Mouse (Mus musculus) neural tube, embryonic 12.5 days (tissue): ENCODE data around the gene Rabgap1l. TPM values are rescaled to one million over a fixed set of nuclear protein-coding genes. Genes with fewer than 3 reads are reported as not detected.
"Not testable (repeated sequence)": the region's sequence is repeated elsewhere in the genome, so short reads cannot be mapped to it uniquely, and the experiment has no call there.

Experiments
- ATAC-seq: fragments of 200-750 bp; cut with Nextera tagmentation; 2 replicates; pipeline ENCODE4 v1.8.0; 2017; ENCODE audit warnings: low read depth, mild to moderate bottlenecking, moderate TSS enrichment, moderate library complexity; ENCODE audit not compliant: low FRiP score
- H3K27ac ChIP-seq: fragments of 300-500 bp; sonication (generic); 2 replicates; pipeline ENCODE4 v1.5.1; 2016
- H3K27me3 ChIP-seq: fragments of 300-500 bp; sonication (generic); replicated peaks from 2 replicates; pipeline ENCODE4 v1.6.1; 2016; ENCODE audit warnings: mild to moderate bottlenecking
- H3K36me3 ChIP-seq: fragments of 300-500 bp; sonication (generic); 2 replicates; pipeline ENCODE4 v1.6.1; 2016; ENCODE audit warnings: mild to moderate bottlenecking
- H3K4me1 ChIP-seq: fragments of 300-500 bp; sonication (generic); 2 replicates; pipeline ENCODE4 v1.6.1; 2016
- H3K4me2 ChIP-seq: fragments of 300-500 bp; sonication (generic); replicated peaks from 2 replicates; pipeline ENCODE4 v1.6.1; 2016; ENCODE audit warnings: mild to moderate bottlenecking
- H3K4me3 ChIP-seq: fragments of 300-500 bp; sonication (generic); 2 replicates; pipeline ENCODE4 v1.5.1; 2016
- H3K9ac ChIP-seq: fragments of 300-500 bp; sonication (generic); 2 replicates; pipeline ENCODE4 v1.6.1; 2016; ENCODE audit warnings: mild to moderate bottlenecking
- H3K9me3 ChIP-seq: fragments of 300-500 bp; sonication (generic); 2 replicates; pipeline ENCODE4 v1.6.1; 2016; ENCODE audit warnings: mild to moderate bottlenecking
- WGBS: fragments of 180-500 bp; shearing (Covaris S2); methylation state at CpG from one replicate; pipeline ENCODE4 v1.1.7; 2016; 5-methylcytosine and 5-hydroxymethylcytosine counted together
- polyA plus RNA-seq: library from polyadenylated mRNA; unstranded; fragments of >200 nt; fragmentation: Nextera tagmentation; extraction: Ambion mirVana; gene quantifications from 2 replicates; pipeline ENCODE4 v1.2.1, GENCODE M21; 2016

The Rabgap1l gene
- polyA plus RNA-seq, 1 experiment from 2014 or later = 16.2 TPM

DNA sequence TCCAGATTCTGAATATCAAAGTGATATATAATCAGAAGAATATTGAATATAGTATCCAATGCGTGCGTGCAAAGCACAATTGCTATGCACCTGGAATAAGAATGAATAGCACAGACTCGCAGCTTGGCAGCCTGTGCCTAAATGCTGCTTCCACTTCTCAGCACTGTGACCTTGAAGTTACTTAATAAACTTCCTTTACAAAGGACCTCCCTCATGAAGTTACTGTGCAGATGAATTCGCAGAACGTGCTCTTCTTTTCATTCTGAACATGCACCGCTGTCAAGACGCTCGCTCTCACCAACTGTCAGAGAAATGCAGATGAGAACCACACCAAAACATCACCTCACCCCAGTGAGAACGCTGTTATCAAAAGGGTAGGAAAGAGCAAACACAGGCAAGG is 502.8 kb downstream of the Rabgap1l start:
- no peaks in the 10 kb centered on the region for H3K4me1 ChIP-seq
- H3K36me3 ChIP-seq = no peaks in the 10 kb centered on the region
- H3K9ac ChIP-seq = no peak overlapping the region
- no peak overlapping the region for H3K4me2 ChIP-seq
- no peak overlapping the region for H3K4me3 ChIP-seq
- H3K27me3 ChIP-seq = no peaks in the 10 kb centered on the region
- ATAC-seq = no peak
- 72% methylated on average over 9 of the region's 9 CpGs for WGBS
- no peaks in the 10 kb centered on the region for H3K9me3 ChIP-seq
- H3K27ac ChIP-seq = no peak overlapping the region

DNA sequence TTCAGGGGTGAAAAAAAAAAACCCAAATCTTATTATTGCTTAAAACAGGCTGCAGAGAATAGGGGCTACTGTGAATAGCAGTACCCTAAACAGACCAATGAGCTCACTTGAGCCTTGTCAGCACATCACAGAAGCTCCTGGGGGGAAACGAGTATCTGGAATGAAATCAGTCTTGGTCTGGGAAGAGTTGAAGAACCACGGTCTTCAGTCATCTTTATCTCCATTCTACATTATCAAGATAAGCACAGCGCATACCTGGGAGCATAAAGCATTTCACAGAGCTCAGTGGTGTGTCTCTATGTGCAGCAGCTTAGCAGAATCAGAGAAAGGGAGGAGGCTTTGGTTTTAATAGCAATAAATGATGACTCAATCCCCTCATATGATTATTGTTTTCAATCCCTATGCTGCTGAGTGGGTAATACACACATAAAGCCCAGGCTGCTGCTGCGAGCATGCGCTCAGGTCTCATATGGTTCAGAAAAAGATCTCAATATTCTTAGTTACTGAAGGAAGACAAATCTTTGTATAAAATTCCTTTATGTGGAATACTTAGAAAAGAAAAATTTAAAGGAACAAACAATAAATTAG is 505.9 kb downstream of the Rabgap1l start:
- Histone ChIP-seq H3K4me1 (no peaks in the 10 kb centered on the region), H3K9me3 (no peaks in the 10 kb centered on the region), H3K27ac (no peak overlapping the region), H3K9ac (no peak overlapping the region), H3K27me3 (no peaks in the 10 kb centered on the region), H3K36me3 (no peaks in the 10 kb centered on the region), H3K4me3 (no peak overlapping the region), H3K4me2 (no peak overlapping the region)
- WGBS = 71% methylated on average over 5 of the region's 5 CpGs
- ATAC-seq = 0 out of 2 replicates have a peak, but pooled peaks have one; percentile 39

- no peaks in the 10 kb centered on the region for H3K4me1 ChIP-seq
- H3K36me3 ChIP-seq = no peaks in the 10 kb centered on the region
- H3K4me2 ChIP-seq = no peak overlapping the region
- no peak overlapping the region for H3K27ac ChIP-seq
- WGBS = 68% methylated on average over 7 of the region's 7 CpGs
- no peak overlapping the region for H3K9ac ChIP-seq
- H3K4me3 ChIP-seq = no peak overlapping the region
- no peaks in the 10 kb centered on the region for H3K9me3 ChIP-seq
- 0 out of 2 replicates have a peak, but pooled peaks have one; percentile 48 for ATAC-seq
- no peaks in the 10 kb centered on the region for H3K27me3 ChIP-seq
Observed at GRCm38 (mm10) chr1:160286400-160287057, 506.5 kb downstream of the Rabgap1l start.

GRCm38 (mm10) chr1:160284241-160284640 is 508.8 kb downstream of the Rabgap1l start:
- H3K4me2 ChIP-seq = no peak overlapping the region
- H3K36me3 ChIP-seq = no peaks in the 10 kb centered on the region
- H3K9ac ChIP-seq = no peak overlapping the region
- no peaks in the 10 kb centered on the region for H3K9me3 ChIP-seq
- no peak overlapping the region for H3K27ac ChIP-seq
- no peaks in the 10 kb centered on the region for H3K27me3 ChIP-seq
- no peaks in the 10 kb centered on the region for H3K4me1 ChIP-seq
- WGBS = 62% methylated on average over 4 of the region's 4 CpGs
- no peak overlapping the region for H3K4me3 ChIP-seq
- no peak for ATAC-seq

- H3K4me2 ChIP-seq, H3K9ac ChIP-seq, ATAC-seq, H3K27me3 ChIP-seq, H3K27ac ChIP-seq, H3K4me3 ChIP-seq, H3K4me1 ChIP-seq, H3K36me3 ChIP-seq, H3K9me3 ChIP-seq: not testable (repeated sequence)
- whole genome bisulfite sequencing = 87% methylated on average over 2 of the region's 2 CpGs
Observed at GRCm38 (mm10) chr1:160282166-160282874, 510.7 kb downstream of the Rabgap1l start.

GRCm38 (mm10) chr1:160281337-160282084 is 511.5 kb downstream of the Rabgap1l start:
- Histone ChIP-seq H3K36me3 (no peaks in the 10 kb centered on the region), H3K4me2 (no peak overlapping the region), H3K4me3 (no peak overlapping the region), H3K9ac (no peak overlapping the region), H3K9me3 (no peaks in the 10 kb centered on the region), H3K27ac (no peak overlapping the region), H3K27me3 (no peaks in the 10 kb centered on the region), H3K4me1 (no peaks in the 10 kb centered on the region)
- WGBS = 66% methylated on average over 3 of the region's 3 CpGs
- no peak for ATAC-seq

DNA sequence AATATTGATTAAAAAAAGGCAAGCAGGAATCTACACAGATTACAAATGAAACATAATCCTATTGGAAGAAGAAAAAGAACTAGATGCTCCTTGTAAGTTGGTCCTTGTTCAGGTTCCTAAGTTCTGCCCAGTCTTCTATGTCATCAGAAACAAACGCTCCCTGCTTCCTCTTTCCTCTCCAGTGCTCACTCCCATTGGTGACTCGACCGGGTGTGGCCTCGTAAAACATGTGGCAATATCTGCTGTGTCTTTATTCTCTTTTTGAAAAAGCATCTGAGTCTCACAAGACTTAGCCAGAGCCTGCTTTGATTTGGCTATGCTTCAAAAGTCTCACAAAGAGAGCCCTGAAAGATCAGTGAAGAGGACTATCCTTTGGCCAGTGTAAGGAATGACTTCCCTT is 512.4 kb downstream of the Rabgap1l start:
- no peaks in the 10 kb centered on the region for H3K4me1 ChIP-seq
- 83% methylated on average over 4 of the region's 4 CpGs for WGBS
- no peak overlapping the region for H3K4me3 ChIP-seq
- ATAC-seq = no peak
- no peak overlapping the region for H3K4me2 ChIP-seq
- H3K9ac ChIP-seq = no peak overlapping the region
- no peaks in the 10 kb centered on the region for H3K27me3 ChIP-seq
- no peaks in the 10 kb centered on the region for H3K36me3 ChIP-seq
- H3K9me3 ChIP-seq = no peaks in the 10 kb centered on the region
- no peak overlapping the region for H3K27ac ChIP-seq

GRCm38 (mm10) chr1:160277940-160278682 is 514.9 kb downstream of the Rabgap1l start:
- WGBS = 76% methylated on average over 3 of the region's 3 CpGs
- Histone ChIP-seq H3K9ac (no peak overlapping the region), H3K27me3 (no peaks in the 10 kb centered on the region)

GRCm38 (mm10) chr1:160275248-160275647 is 517.8 kb downstream of the Rabgap1l start:
- WGBS = 78% methylated on average over 2 of the region's 2 CpGs
- no peaks in the 10 kb centered on the region for H3K4me1 ChIP-seq
- no peak overlapping the region for H3K9ac ChIP-seq
- no peak overlapping the region for H3K4me2 ChIP-seq
- H3K27ac ChIP-seq = no peak overlapping the region
- no peaks in the 10 kb centered on the region for H3K27me3 ChIP-seq
- ATAC-seq = no peak
- H3K4me3 ChIP-seq = no peak overlapping the region
- H3K9me3 ChIP-seq = no peaks in the 10 kb centered on the region
- H3K36me3 ChIP-seq = no peaks in the 10 kb centered on the region

More at GRCm38 (mm10) chr1:160277940-160278682, 514.9 kb downstream of the Rabgap1l start:
- 0 out of 2 replicates have a peak, but pooled peaks have one; percentile 44 for ATAC-seq
- Histone ChIP-seq H3K4me2 (no peak overlapping the region), H3K27ac (no peak overlapping the region), H3K4me1 (no peaks in the 10 kb centered on the region), H3K36me3 (no peaks in the 10 kb centered on the region), H3K9me3 (no peaks in the 10 kb centered on the region), H3K4me3 (no peak overlapping the region)

- Histone ChIP-seq H3K4me2 (no peak overlapping the region), H3K27me3 (no peaks in the 10 kb centered on the region), H3K27ac (no peak overlapping the region), H3K4me1 (no peaks in the 10 kb centered on the region), H3K9me3 (no peaks in the 10 kb centered on the region), H3K36me3 (no peaks in the 10 kb centered on the region), H3K4me3 (no peak overlapping the region), H3K9ac (no peak overlapping the region)
- WGBS = 83% methylated on average over 7 of the region's 7 CpGs
- no peak for ATAC-seq
Observed at GRCm38 (mm10) chr1:160273133-160273743, 519.8 kb downstream of the Rabgap1l start.

DNA sequence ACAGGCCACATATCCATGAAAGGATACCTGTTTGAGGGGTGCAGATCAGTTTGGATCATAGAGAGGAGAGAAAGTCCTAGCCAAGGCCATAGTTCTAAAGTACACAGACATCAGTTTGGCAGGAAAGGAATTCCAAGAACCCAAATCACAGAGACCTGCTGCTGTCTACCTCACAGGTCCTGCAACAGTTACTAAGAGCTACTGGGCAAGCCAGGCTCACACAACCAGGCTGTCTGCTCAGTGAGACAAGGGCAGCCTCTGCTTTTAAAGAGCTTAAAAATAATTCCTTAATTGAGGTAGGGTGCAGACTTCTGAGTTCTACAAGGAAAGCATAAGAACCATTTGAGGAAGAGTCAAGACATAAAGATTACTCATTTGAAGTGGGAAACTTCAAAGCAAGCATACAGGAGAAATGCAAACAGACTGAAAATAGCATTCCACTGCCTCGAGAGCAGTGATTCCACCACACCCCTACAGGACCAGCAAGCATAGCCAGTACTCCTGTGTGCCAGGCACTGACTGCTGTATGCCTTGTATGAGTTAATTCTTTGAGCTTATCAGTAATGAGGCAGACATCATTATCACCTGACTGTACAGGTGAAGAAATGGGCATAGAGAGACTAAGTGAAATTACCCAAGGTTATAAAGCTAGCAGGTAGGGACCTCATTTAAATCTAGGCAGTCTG is 521.6 kb downstream of the Rabgap1l start:
- WGBS = 62% methylated on average over 1 of the region's 1 CpGs
- no peaks in the 10 kb centered on the region for H3K9me3 ChIP-seq
- no peak overlapping the region for H3K27ac ChIP-seq
- no peak for ATAC-seq
- no peak overlapping the region for H3K9ac ChIP-seq
- H3K4me3 ChIP-seq = no peak overlapping the region
- H3K27me3 ChIP-seq = no peaks in the 10 kb centered on the region
- H3K4me2 ChIP-seq = no peak overlapping the region
- H3K4me1 ChIP-seq = no peaks in the 10 kb centered on the region
- no peaks in the 10 kb centered on the region for H3K36me3 ChIP-seq
